Mouse (Mus musculus): Measurements from ENCODE around the gene Grik5. TPM values are rescaled to one million over a fixed set of nuclear protein-coding genes. Genes with fewer than 3 reads are reported as not detected.
A peak's percentile ranks its signal among the peaks of the same experiment; 100 is the strongest.

Gene Grik5
- polyA plus RNA-seq, 1 experiment = 2.1 TPM

GRCm38 (mm10) chr7:25003820-25004388 lies 68.2 kb downstream of the Grik5 start:
- H3K27ac ChIP-seq (ENCODE audit: insufficient read depth, low read depth, low read length) = no peak overlapping the region
- TF ChIP-seq CTCF (IDR thresholded peaks at IDR 0.05; ENCODE audit: low read depth, low read length) (no peak), POLR2A (IDR thresholded peaks at IDR 0.05; ENCODE audit: borderline replicate concordance, low read depth, low read length) (no peak)
- no peak overlapping the region for H3K4me3 ChIP-seq (ENCODE audit: insufficient read depth, low read length)
- H3K4me1 ChIP-seq (ENCODE audit: control insufficient read depth, insufficient read depth, low read length) = peaks cover 21% of the 10 kb centered on the region

- H3K4me1 ChIP-seq (ENCODE audit: control insufficient read depth, insufficient read depth, low read length) = peaks cover 21% of the 10 kb centered on the region
- no peak overlapping the region for H3K27ac ChIP-seq (ENCODE audit: insufficient read depth, low read depth, low read length)
- H3K4me3 ChIP-seq (ENCODE audit: insufficient read depth, low read length) = no peak overlapping the region
- TF ChIP-seq CTCF (IDR thresholded peaks at IDR 0.05; ENCODE audit: low read depth, low read length) = no peak
- TF ChIP-seq POLR2A (IDR thresholded peaks at IDR 0.05; ENCODE audit: borderline replicate concordance, low read depth, low read length) = no peak
Measured at GRCm38 (mm10) chr7:25003291-25003690, 68.9 kb downstream of the Grik5 start.

DNA sequence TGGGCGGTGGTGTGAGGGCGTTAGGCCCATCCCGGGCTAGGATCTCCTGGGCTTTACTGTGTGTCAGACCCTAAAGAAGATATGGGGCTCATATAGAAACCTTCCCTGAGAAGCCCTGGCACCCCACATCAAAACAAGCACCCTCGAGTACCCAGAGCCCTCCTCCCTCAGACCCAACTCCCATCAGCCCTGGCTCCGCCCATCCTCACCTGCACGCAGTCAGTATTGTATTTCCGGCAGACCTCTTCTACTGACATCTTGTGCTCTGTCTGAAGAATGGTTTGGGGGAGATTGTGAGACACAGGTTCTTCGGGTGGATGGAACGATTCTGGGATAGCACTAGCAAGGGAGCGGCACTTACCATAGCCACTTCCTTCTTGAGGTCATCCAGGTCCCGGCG lies 71.4 kb downstream of the Grik5 start:
- Histone ChIP-seq H3K4me1 (ENCODE audit: control insufficient read depth, insufficient read depth, low read length) (0 out of 2 replicates have a peak, but pooled peaks cover 2% of the 10 kb centered on the region), H3K4me3 (ENCODE audit: insufficient read depth, low read length) (no peak overlapping the region), H3K27ac (ENCODE audit: insufficient read depth, low read depth, low read length) (no peak overlapping the region)
- TF ChIP-seq POLR2A (IDR thresholded peaks at IDR 0.05; ENCODE audit: borderline replicate concordance, low read depth, low read length) (no peak), CTCF (IDR thresholded peaks at IDR 0.05; ENCODE audit: low read depth, low read length) (no peak)

DNA sequence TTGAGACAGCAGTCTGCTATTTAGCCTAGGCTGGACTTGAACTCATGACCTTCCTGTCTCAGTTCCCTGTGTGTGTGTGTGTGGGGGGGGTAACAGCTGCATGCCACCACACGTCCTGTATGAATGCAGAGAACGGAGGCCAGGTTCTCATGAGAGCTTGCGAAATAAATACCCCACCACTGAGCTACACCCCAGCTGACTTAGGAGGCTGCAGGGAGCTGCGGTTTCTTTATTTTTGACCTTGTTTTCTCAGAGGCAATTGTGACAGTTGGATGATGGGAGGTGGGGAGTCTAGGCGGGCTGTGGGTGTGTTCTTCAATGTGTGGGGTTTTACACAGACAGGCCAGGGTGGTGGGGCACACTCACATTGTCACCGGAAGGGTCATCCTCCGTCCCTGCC lies 71.9 kb downstream of the Grik5 start:
- Histone ChIP-seq H3K4me1 (ENCODE audit: control insufficient read depth, insufficient read depth, low read length) (0 out of 2 replicates have a peak, but pooled peaks cover 2% of the 10 kb centered on the region), H3K4me3 (ENCODE audit: insufficient read depth, low read length) (no peak overlapping the region), H3K27ac (ENCODE audit: insufficient read depth, low read depth, low read length) (no peak overlapping the region)
- TF ChIP-seq CTCF (IDR thresholded peaks at IDR 0.05; ENCODE audit: low read depth, low read length) = no peak

DNA sequence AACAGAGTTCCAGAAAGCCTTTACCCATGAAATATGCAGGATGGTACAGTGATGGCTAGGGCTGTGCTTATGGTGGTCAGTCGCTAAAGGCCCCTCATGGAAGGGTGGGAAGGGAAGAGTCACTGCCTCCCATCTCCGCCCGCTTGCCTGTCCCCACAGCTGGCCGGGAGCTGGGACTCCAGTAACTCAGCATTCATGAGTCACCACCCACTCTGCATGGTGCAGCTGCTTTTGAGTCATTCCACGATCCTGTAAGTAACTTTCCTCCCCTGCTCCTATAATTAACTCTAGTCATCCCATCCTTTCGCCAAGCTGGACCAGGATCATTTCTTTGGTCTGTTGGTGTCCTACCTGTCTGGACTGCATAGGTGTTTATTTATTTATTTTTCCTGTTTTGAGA lies 79.1 kb downstream of the Grik5 start:
- TF ChIP-seq POLR2A (IDR thresholded peaks at IDR 0.05; ENCODE audit: borderline replicate concordance, low read depth, low read length) (no peak), CTCF (IDR thresholded peaks at IDR 0.05; ENCODE audit: low read depth, low read length) (no peak)

DNA sequence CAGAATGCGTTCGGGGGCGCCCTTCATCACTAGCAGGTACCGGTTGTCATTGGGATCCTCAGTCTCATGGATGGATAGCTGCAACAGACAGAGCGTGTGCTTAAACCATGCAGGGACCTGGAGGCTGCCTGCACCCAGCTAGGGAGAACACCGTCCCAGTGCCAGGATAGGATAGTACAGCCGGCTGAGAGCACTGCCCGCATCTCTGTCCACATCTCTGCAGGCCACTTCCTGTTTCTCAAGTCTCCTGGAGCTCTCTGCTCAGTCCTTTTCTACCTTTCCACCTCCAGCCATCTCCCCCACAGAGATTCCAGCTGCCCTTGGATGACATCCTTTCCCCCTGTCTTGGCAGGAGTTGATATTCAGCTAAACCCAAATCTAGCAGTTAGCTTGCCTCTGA lies 81.7 kb downstream of the Grik5 start:
- no peak for TF ChIP-seq POLR2A (IDR thresholded peaks at IDR 0.05; ENCODE audit: borderline replicate concordance, low read depth, low read length)
- no peak for TF ChIP-seq CTCF (IDR thresholded peaks at IDR 0.05; ENCODE audit: low read depth, low read length)
- Histone ChIP-seq H3K4me1 (ENCODE audit: control insufficient read depth, insufficient read depth, low read length) (no peaks in the 10 kb centered on the region), H3K4me3 (ENCODE audit: insufficient read depth, low read length) (no peak overlapping the region), H3K27ac (ENCODE audit: insufficient read depth, low read depth, low read length) (no peak overlapping the region)

More for the DNA sequence above, 79.1 kb downstream of the Grik5 start:
- H3K4me1 ChIP-seq (ENCODE audit: control insufficient read depth, insufficient read depth, low read length) = no peaks in the 10 kb centered on the region
- no peak overlapping the region for H3K27ac ChIP-seq (ENCODE audit: insufficient read depth, low read depth, low read length)
- H3K4me3 ChIP-seq (ENCODE audit: insufficient read depth, low read length) = no peak overlapping the region

DNA sequence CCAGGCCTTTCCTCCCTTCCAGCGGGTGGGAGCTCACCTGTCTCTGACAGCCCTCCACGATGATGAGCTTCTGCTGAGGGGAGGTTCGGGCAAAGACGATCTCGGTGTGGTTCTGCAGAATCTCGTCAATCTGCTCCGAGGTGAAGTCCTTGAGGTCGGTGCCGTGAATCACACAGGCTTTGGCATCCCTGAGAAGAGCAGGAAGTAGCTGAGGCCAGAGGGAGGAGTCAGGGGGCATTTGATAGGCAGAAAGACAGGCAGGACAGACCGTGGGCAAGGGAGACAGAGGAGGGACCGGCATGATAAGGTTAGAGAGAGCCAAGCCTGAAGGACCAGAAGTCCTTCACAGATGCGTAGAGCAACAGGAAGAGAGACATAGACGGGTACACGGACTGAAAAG lies 84.2 kb downstream of the Grik5 start:
- Histone ChIP-seq H3K4me3 (ENCODE audit: insufficient read depth, low read length) (no peak overlapping the region), H3K4me1 (ENCODE audit: control insufficient read depth, insufficient read depth, low read length) (no peaks in the 10 kb centered on the region)
- no peak for TF ChIP-seq POLR2A (IDR thresholded peaks at IDR 0.05; ENCODE audit: borderline replicate concordance, low read depth, low read length)

DNA sequence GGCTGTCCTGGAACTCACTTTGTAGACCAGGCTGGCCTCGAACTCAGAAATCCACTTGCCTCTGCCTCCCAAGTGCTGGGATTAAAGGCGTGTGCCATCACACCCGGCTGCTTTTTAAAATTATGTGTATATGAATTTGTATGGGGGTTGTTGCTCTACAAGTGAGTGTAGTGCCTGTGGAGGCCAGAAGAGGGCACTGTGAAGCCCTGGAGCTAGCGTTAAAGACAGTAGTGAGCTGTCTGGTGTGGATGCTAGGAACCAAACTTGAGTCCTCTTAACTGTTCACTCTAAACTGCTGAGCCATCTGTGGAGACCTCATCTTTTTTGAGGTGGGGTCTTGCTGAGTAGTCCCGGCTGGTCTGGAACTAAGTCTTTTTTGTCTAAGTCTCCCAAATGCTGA lies 86.3 kb downstream of the Grik5 start:
- Histone ChIP-seq H3K27ac (ENCODE audit: insufficient read depth, low read depth, low read length) (no peak overlapping the region), H3K4me1 (ENCODE audit: control insufficient read depth, insufficient read depth, low read length) (no peaks in the 10 kb centered on the region), H3K4me3 (ENCODE audit: insufficient read depth, low read length) (no peak overlapping the region)
- TF ChIP-seq CTCF (IDR thresholded peaks at IDR 0.05; ENCODE audit: low read depth, low read length) (peak; percentile 36), POLR2A (IDR thresholded peaks at IDR 0.05; ENCODE audit: borderline replicate concordance, low read depth, low read length) (no peak)

More for the DNA sequence above, 84.2 kb downstream of the Grik5 start:
- no peak overlapping the region for H3K27ac ChIP-seq (ENCODE audit: insufficient read depth, low read depth, low read length)

GRCm38 (mm10) chr7:24984307-24984706 lies 87.8 kb downstream of the Grik5 start:
- TF ChIP-seq POLR2A (IDR thresholded peaks at IDR 0.05; ENCODE audit: borderline replicate concordance, low read depth, low read length) (no peak), CTCF (IDR thresholded peaks at IDR 0.05; ENCODE audit: low read depth, low read length) (no peak)
- H3K4me1 ChIP-seq (ENCODE audit: control insufficient read depth, insufficient read depth, low read length) = peaks cover 2% of the 10 kb centered on the region
- H3K27ac ChIP-seq (ENCODE audit: insufficient read depth, low read depth, low read length) = no peak overlapping the region
- no peak overlapping the region for H3K4me3 ChIP-seq (ENCODE audit: insufficient read depth, low read length)

GRCm38 (mm10) chr7:24983396-24983795 lies 88.8 kb downstream of the Grik5 start:
- Histone ChIP-seq H3K4me3 (ENCODE audit: insufficient read depth, low read length) (no peak overlapping the region), H3K4me1 (ENCODE audit: control insufficient read depth, insufficient read depth, low read length) (peaks cover 10% of the 10 kb centered on the region), H3K27ac (ENCODE audit: insufficient read depth, low read depth, low read length) (no peak overlapping the region)
- TF ChIP-seq CTCF (IDR thresholded peaks at IDR 0.05; ENCODE audit: low read depth, low read length) (no peak), POLR2A (IDR thresholded peaks at IDR 0.05; ENCODE audit: borderline replicate concordance, low read depth, low read length) (no peak)

DNA sequence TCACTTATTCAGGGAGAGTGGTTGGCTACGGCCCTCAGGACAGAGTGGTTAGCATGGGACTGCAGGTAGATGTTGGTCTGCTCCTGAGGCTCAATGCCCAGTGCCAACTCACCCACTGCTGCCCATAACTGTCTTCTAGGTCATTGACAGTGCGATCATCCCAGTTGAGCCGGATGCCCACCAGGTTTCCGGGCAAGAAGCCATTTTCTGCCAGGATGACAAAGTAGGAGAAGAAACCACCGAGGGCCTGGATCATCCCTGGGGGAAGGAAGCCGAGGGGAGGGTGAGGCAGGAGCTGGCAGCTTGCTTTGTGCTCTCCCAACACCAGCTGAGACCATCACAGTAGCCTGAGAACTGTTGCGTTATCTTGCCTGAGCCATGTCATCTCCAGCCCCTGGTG lies 91.7 kb downstream of the Grik5 start:
- no peak for TF ChIP-seq POLR2A (IDR thresholded peaks at IDR 0.05; ENCODE audit: borderline replicate concordance, low read depth, low read length)
- no peak for TF ChIP-seq CTCF (IDR thresholded peaks at IDR 0.05; ENCODE audit: low read depth, low read length)
- H3K4me1 ChIP-seq (ENCODE audit: control insufficient read depth, insufficient read depth, low read length) = peaks cover 16% of the 10 kb centered on the region
- no peak overlapping the region for H3K27ac ChIP-seq (ENCODE audit: insufficient read depth, low read depth, low read length)
- no peak overlapping the region for H3K4me3 ChIP-seq (ENCODE audit: insufficient read depth, low read length)

Data from bone marrow macrophage, adult 2 months (primary cell).